9 mouse cellular contexts compared by ENCODE assay signal in genomic region chr2:84295068-84295467, GRCm38 (mm10).
A peak's percentile ranks its signal among the peaks of the same experiment; 100 is the strongest.
DNase-seq lines count a peak whose midpoint lies in the region.
"Had no signal": no experiment of that assay in that cellular context is flagged by ENCODE, and none has a peak within 500 bp of the region (broad histone marks: within the 10 kb centered on the region; RNA-seq: fewer than 3 reads in every experiment).

No protein-coding gene starts in this region.

- H3K9me3 ChIP-seq in midbrain, embryonic 10.5 days (replicated peaks), result no peaks in the 10 kb centered on the region

- 90% methylated on average over 2 of the region's 2 CpGs for whole genome bisulfite sequencing in midbrain, embryonic 10.5 days

- H3K4me1 ChIP-seq in midbrain, embryonic 10.5 days, result peaks cover 5% of the 10 kb centered on the region; the same call in 1 of the 2 replicates

- no peaks in the 10 kb centered on the region for H3K36me3 ChIP-seq in midbrain, embryonic 10.5 days

- peak; percentile 17 for DNase-seq in CD4-positive helper T cell, adult 2 months (ENCODE audit: low read depth, low spot score)
- peak; percentile 47 for DNase-seq in adrenal gland, adult 2 months
- peak; percentile 48 to 61 for DNase-seq in heart, postnatal 10 days
- DNase-seq in kidney, postnatal 4 days, result peak; percentile 34
- DNase-seq in midbrain, embryonic 10.5 days (ENCODE audit: low spot score), result no peak
- no peak for DNase-seq in adipocyte (ENCODE audit: low spot score)
- no peak for DNase-seq in natural killer cell, adult 2 months (ENCODE audit: low spot score in 2 of 2)

- H3K27ac ChIP-seq in midbrain, embryonic 10.5 days (replicated peaks), result no peak overlapping the region
- H3K27ac ChIP-seq: left cerebral cortex, adult 2 months had no signal

- no peak overlapping the region for H3K4me3 ChIP-seq in midbrain, embryonic 10.5 days
- H3K4me3 ChIP-seq: erythroblast, embryonic 14.5 days; left cerebral cortex, adult 2 months had no signal

- intact Hi-C loops in heart, postnatal 10 days (cut with DNase I), result no loop called here

- H3K27me3 ChIP-seq in midbrain, embryonic 10.5 days (ENCODE audit: low read depth, poor library complexity, severe bottlenecking), result no peaks in the 10 kb centered on the region

Comparison
In these comparisons a context has a peak if more than half of its experiments do, and no peak if none do; other contexts are left out.
1. DNase-seq: peak in CD4-positive helper T cell, adult 2 months (single experiment), adrenal gland, adult 2 months (single experiment), heart, postnatal 10 days (2 of 2) and kidney, postnatal 4 days (2 of 2); none in midbrain, embryonic 10.5 days (single experiment), adipocyte (single experiment) and natural killer cell, adult 2 months (0 of 2).